Mouse (Mus musculus) olfactory bulb, adult 2 months (tissue): ENCODE results near the gene Rad51b.

Experiments used
- CTCF ChIP-seq: fragments of 200-500 bp; IDR thresholded peaks from 2 replicates; pipeline ENCODE4 v1.5.1; 2012; ENCODE audit warnings: low read depth, mild to moderate bottlenecking, low read length, moderate library complexity; ENCODE audit not compliant: insufficient read depth
- POLR2A ChIP-seq: fragments of 200-500 bp; IDR thresholded peaks from 2 replicates; pipeline ENCODE4 v1.6.1; 2012; ENCODE audit warnings: mild to moderate bottlenecking, low read depth, low read length, moderate library complexity; ENCODE audit not compliant: insufficient read depth

GRCm38 (mm10) chr12:79852606-79853005, 555.5 kb downstream of the Rad51b start:
- no peak for TF ChIP-seq POLR2A
- TF ChIP-seq CTCF: no peak
